10 mouse cellular contexts compared by ENCODE assay signal in the genomic region with DNA sequence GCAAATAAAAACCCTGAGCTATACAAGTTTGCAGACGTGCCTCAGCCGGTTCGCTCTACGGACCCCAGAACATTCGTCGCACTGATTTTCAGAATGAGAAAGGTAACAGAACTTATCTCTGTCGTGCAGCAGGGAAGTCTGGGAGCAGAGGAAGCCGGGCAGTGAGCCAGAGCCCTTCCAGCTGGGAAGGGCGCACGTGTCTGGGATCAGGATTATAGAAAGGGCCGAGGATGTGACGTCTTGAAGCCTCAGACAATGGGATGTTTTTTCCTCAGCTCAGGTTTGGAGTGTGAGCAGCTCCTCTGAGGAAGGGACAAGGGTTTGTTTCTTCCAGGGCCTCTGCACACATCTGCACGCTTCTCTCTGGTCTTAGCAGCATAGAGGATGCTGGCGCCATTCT. TPM values are rescaled to one million over a fixed set of nuclear protein-coding genes. Genes with fewer than 3 reads are reported as not detected.
A peak's percentile ranks its signal among the peaks of the same experiment; 100 is the strongest.
DNase-seq lines count a peak whose midpoint lies in the region; ATAC-seq lines count a peak whose summit lies in the region.
"Had no signal": no experiment of that assay in that cellular context is flagged by ENCODE, and none has a peak within 500 bp of the region (broad histone marks: within the 10 kb centered on the region; RNA-seq: fewer than 3 reads in every experiment).

No protein-coding gene starts in this region.

- no peak overlapping the region for H3K4me3 ChIP-seq in forebrain, embryonic 16.5 days (replicated peaks; ENCODE audit: low read length)
- no peak overlapping the region for H3K4me3 ChIP-seq in forebrain, embryonic 13.5 days
- no peak overlapping the region for H3K4me3 ChIP-seq in intestine, embryonic 15.5 days (replicated peaks)
- H3K4me3 ChIP-seq in liver, embryonic 16.5 days (ENCODE audit: low read depth, low read length): no peak overlapping the region
- no peak overlapping the region for H3K4me3 ChIP-seq in stomach, embryonic 16.5 days (replicated peaks; ENCODE audit: low read length)

- no peaks in the 10 kb centered on the region for H3K9me3 ChIP-seq in forebrain, embryonic 16.5 days (ENCODE audit: control insufficient read depth, low read length)
- no peaks in the 10 kb centered on the region for H3K9me3 ChIP-seq in forebrain, embryonic 13.5 days (replicated peaks)
- no peaks in the 10 kb centered on the region for H3K9me3 ChIP-seq in intestine, embryonic 15.5 days
- H3K9me3 ChIP-seq in liver, embryonic 16.5 days (replicated peaks; ENCODE audit: control insufficient read depth, low read length): no peaks in the 10 kb centered on the region
- no peaks in the 10 kb centered on the region for H3K9me3 ChIP-seq in stomach, embryonic 16.5 days (replicated peaks; ENCODE audit: control insufficient read depth, low read length)

- H3K4me2 ChIP-seq in forebrain, embryonic 16.5 days (ENCODE audit: low read length): no peak overlapping the region
- H3K4me2 ChIP-seq in forebrain, embryonic 13.5 days: no peak overlapping the region
- H3K4me2 ChIP-seq in intestine, embryonic 15.5 days (replicated peaks): no peak overlapping the region
- no peak overlapping the region for H3K4me2 ChIP-seq in liver, embryonic 16.5 days (ENCODE audit: low read depth, low read length)
- H3K4me2 ChIP-seq in stomach, embryonic 16.5 days (ENCODE audit: low read depth, low read length): no peak overlapping the region

- peak overlapping the region; percentile 30; the same call in 1 of the 2 replicates for H3K27ac ChIP-seq in forebrain, embryonic 16.5 days (ENCODE audit: low read length)
- no peak overlapping the region for H3K27ac ChIP-seq in forebrain, embryonic 13.5 days
- peak overlapping the region; percentile 90 for H3K27ac ChIP-seq in intestine, embryonic 15.5 days
- no peak overlapping the region for H3K27ac ChIP-seq in liver, embryonic 16.5 days (ENCODE audit: low read length)
- peak overlapping the region; percentile 95 for H3K27ac ChIP-seq in stomach, embryonic 16.5 days (ENCODE audit: low read length)

- peaks cover 43% of the 10 kb centered on the region for H3K4me1 ChIP-seq in forebrain, embryonic 16.5 days (replicated peaks; ENCODE audit: control insufficient read depth, insufficient read depth, low read length)
- peaks cover 42% of the 10 kb centered on the region for H3K4me1 ChIP-seq in forebrain, embryonic 13.5 days
- peaks cover 18% of the 10 kb centered on the region for H3K4me1 ChIP-seq in intestine, embryonic 15.5 days (replicated peaks)
- H3K4me1 ChIP-seq in liver, embryonic 16.5 days (ENCODE audit: control insufficient read depth, low read depth, low read length): no peaks in the 10 kb centered on the region
- peaks cover 12% of the 10 kb centered on the region for H3K4me1 ChIP-seq in stomach, embryonic 16.5 days (ENCODE audit: control insufficient read depth, insufficient read depth, low read length)

- no peaks in the 10 kb centered on the region for H3K36me3 ChIP-seq in forebrain, embryonic 16.5 days (ENCODE audit: control insufficient read depth, insufficient read depth)
- H3K36me3 ChIP-seq in forebrain, embryonic 13.5 days (ENCODE audit: poor library complexity, severe bottlenecking): no peaks in the 10 kb centered on the region
- H3K36me3 ChIP-seq in intestine, embryonic 15.5 days: no peaks in the 10 kb centered on the region
- H3K36me3 ChIP-seq in liver, embryonic 16.5 days (ENCODE audit: control insufficient read depth, insufficient read depth): no peaks in the 10 kb centered on the region
- no peaks in the 10 kb centered on the region for H3K36me3 ChIP-seq in stomach, embryonic 16.5 days (ENCODE audit: control insufficient read depth, insufficient read depth, low read length)

- no peak overlapping the region for H3K9ac ChIP-seq in forebrain, embryonic 16.5 days (replicated peaks; ENCODE audit: low read depth, low read length)
- no peak overlapping the region for H3K9ac ChIP-seq in forebrain, embryonic 13.5 days
- no peak overlapping the region for H3K9ac ChIP-seq in intestine, embryonic 15.5 days
- H3K9ac ChIP-seq in liver, embryonic 16.5 days (ENCODE audit: low read depth, low read length): no peak overlapping the region
- peak overlapping the region; percentile 49; the same call in 1 of the 2 replicates for H3K9ac ChIP-seq in stomach, embryonic 16.5 days (ENCODE audit: low read length)

- peak; percentile 69 for DNase-seq in adrenal gland, postnatal 10 days
- peak; percentile 38 to 75 for DNase-seq in gastrocnemius, postnatal 4 days (ENCODE audit: low spot score in 2 of 2)

- 47% methylated on average over 14 of the region's 14 CpGs for WGBS in forebrain, embryonic 16.5 days
- 57% methylated on average over 14 of the region's 14 CpGs for WGBS in forebrain, embryonic 13.5 days
- WGBS in intestine, embryonic 15.5 days: 35% methylated on average over 14 of the region's 14 CpGs
- WGBS in liver, embryonic 16.5 days (ENCODE audit: insufficient replicate concordance): 38% methylated on average over 14 of the region's 14 CpGs
- 34% methylated on average over 14 of the region's 14 CpGs for WGBS in stomach, embryonic 16.5 days

- H3K27me3 ChIP-seq in forebrain, embryonic 16.5 days (replicated peaks; ENCODE audit: control insufficient read depth, insufficient read depth, low read length): no peaks in the 10 kb centered on the region
- 0 out of 2 replicates have a peak, but pooled peaks cover 3% of the 10 kb centered on the region for H3K27me3 ChIP-seq in forebrain, embryonic 13.5 days
- no peaks in the 10 kb centered on the region for H3K27me3 ChIP-seq in intestine, embryonic 15.5 days (replicated peaks)
- no peaks in the 10 kb centered on the region for H3K27me3 ChIP-seq in liver, embryonic 16.5 days (ENCODE audit: control insufficient read depth, insufficient read depth, low read depth, low read length)
- no peaks in the 10 kb centered on the region for H3K27me3 ChIP-seq in stomach, embryonic 16.5 days (ENCODE audit: control insufficient read depth, insufficient read depth, low read length)

- no peak for ATAC-seq in forebrain, embryonic 16.5 days
- no peak for ATAC-seq in forebrain, embryonic 13.5 days
- peak; percentile 46; the same call in 1 of the 2 replicates for ATAC-seq in intestine, embryonic 15.5 days
- ATAC-seq in liver, embryonic 16.5 days (ENCODE audit: low read depth): peak; percentile 58; the same call in 1 of the 2 replicates
- peak; percentile 30; the same call in 1 of the 2 replicates for ATAC-seq in stomach, embryonic 16.5 days (ENCODE audit: insufficient read depth, low FRiP score)
- ATAC-seq in activated CD4-positive, CD25-positive, alpha-beta regulatory T cell, adult 4 months: no peak

RNA-seq across cellular contexts. Expression of gene Sparcl1, which starts 1.6 kb away (rescaled TPM):
- polyA plus RNA-seq in forebrain, embryonic 16.5 days (2015; fragmentation: Nextera tagmentation; extraction: Ambion mirVana): 110 and 137 TPM in 2 replicates
- polyA plus RNA-seq in forebrain, embryonic 13.5 days (2015; fragmentation: Nextera tagmentation; extraction: Ambion mirVana): 34.7 and 41.3 TPM in 2 replicates
- total RNA-seq in adrenal gland, postnatal 10 days (2021): 100 to 1,000 TPM; 142 to 154 TPM
- total RNA-seq in gastrocnemius, postnatal 4 days (2021): 100 to 1,000 TPM; 226 to 268 TPM
- polyA plus RNA-seq in intestine, embryonic 15.5 days (2015; fragmentation: Nextera tagmentation; extraction: Ambion mirVana): 185 and 198 TPM in 2 replicates
- 3.1 and 5.1 TPM in 2 replicates for polyA plus RNA-seq in liver, embryonic 16.5 days (2015; fragmentation: Nextera tagmentation; extraction: Ambion mirVana)
- 380 and 388 TPM in 2 replicates for polyA plus RNA-seq in stomach, embryonic 16.5 days (2015; fragmentation: Nextera tagmentation; extraction: Ambion mirVana)
- polyA plus RNA-seq in activated CD4-positive, CD25-positive, alpha-beta regulatory T cell, adult 4 months (2017; shearing (Covaris generic)): not detected

RNA-seq across cellular contexts. Expression of gene Gm17660, which starts 37.7 kb away (rescaled TPM):
- not detected in 2 replicates for polyA plus RNA-seq in forebrain, embryonic 16.5 days (2015; fragmentation: Nextera tagmentation; extraction: Ambion mirVana)
- polyA plus RNA-seq in forebrain, embryonic 13.5 days (2015; fragmentation: Nextera tagmentation; extraction: Ambion mirVana): not detected in 2 replicates
- total RNA-seq in adrenal gland, postnatal 10 days (2021): not detected
- not detected for total RNA-seq in gastrocnemius, postnatal 4 days (2021)
- not detected in 2 replicates for polyA plus RNA-seq in intestine, embryonic 15.5 days (2015; fragmentation: Nextera tagmentation; extraction: Ambion mirVana)
- polyA plus RNA-seq in liver, embryonic 16.5 days (2015; fragmentation: Nextera tagmentation; extraction: Ambion mirVana): not detected in 2 replicates
- polyA plus RNA-seq in stomach, embryonic 16.5 days (2015; fragmentation: Nextera tagmentation; extraction: Ambion mirVana): 0.57 TPM in 1 of 2 replicates, not detected in the other
- not detected for polyA plus RNA-seq in activated CD4-positive, CD25-positive, alpha-beta regulatory T cell, adult 4 months (2017; shearing (Covaris generic))
- polyA plus RNA-seq: limb, embryonic 11.5 days had no signal

RNA-seq across cellular contexts. Expression of gene Dspp, which starts 55.4 kb away (rescaled TPM):
- 0.04 TPM in 1 of 2 replicates, not detected in the other for polyA plus RNA-seq in forebrain, embryonic 16.5 days (2015; fragmentation: Nextera tagmentation; extraction: Ambion mirVana)
- polyA plus RNA-seq in forebrain, embryonic 13.5 days (2015; fragmentation: Nextera tagmentation; extraction: Ambion mirVana): not detected in 2 replicates
- total RNA-seq in adrenal gland, postnatal 10 days (2021): not detected
- not detected for total RNA-seq in gastrocnemius, postnatal 4 days (2021)
- not detected in 2 replicates for polyA plus RNA-seq in intestine, embryonic 15.5 days (2015; fragmentation: Nextera tagmentation; extraction: Ambion mirVana)
- polyA plus RNA-seq in liver, embryonic 16.5 days (2015; fragmentation: Nextera tagmentation; extraction: Ambion mirVana): not detected in 2 replicates
- polyA plus RNA-seq in stomach, embryonic 16.5 days (2015; fragmentation: Nextera tagmentation; extraction: Ambion mirVana): not detected in 2 replicates
- polyA plus RNA-seq in activated CD4-positive, CD25-positive, alpha-beta regulatory T cell, adult 4 months (2017; shearing (Covaris generic)): not detected
- polyA plus RNA-seq: limb, embryonic 11.5 days; testis, adult 2 months had no signal

Comparison
In these comparisons a context has a peak if more than half of its experiments do, and no peak if none do; other contexts are left out.
1. H3K27ac ChIP-seq: peak in forebrain, embryonic 16.5 days (single experiment), intestine, embryonic 15.5 days (single experiment) and stomach, embryonic 16.5 days (single experiment); none in forebrain, embryonic 13.5 days (single experiment) and liver, embryonic 16.5 days (single experiment).
2. ATAC-seq: peak in intestine, embryonic 15.5 days (single experiment), liver, embryonic 16.5 days (single experiment) and stomach, embryonic 16.5 days (single experiment); none in forebrain, embryonic 16.5 days (single experiment), forebrain, embryonic 13.5 days (single experiment) and activated CD4-positive, CD25-positive, alpha-beta regulatory T cell, adult 4 months (single experiment).